ENCODE assay signal across 10 mouse cellular contexts in the genomic region with DNA sequence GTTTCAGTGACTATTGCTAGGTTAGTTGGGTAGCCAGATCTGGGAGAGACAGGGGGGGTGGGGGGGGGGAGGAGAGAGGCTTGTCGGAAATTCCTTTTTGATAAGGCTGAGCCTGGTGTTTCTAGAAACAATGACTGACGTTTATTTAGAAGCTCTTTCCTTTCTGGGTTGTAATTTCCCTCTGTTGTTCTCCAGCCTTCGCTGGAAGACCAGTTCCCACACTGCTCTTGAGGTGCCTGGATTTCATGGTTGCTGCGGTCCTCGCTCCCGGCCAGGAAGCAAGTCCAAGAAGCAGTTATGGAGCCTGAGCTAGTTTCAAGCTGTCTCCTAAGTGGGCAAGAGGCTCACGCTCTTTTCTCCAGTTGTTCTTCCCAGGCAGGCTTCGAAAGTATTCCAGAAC. TPM values are rescaled to one million over a fixed set of nuclear protein-coding genes. Genes with fewer than 3 reads are reported as not detected.
DNase-seq lines count a peak whose midpoint lies in the region; ATAC-seq and TF ChIP-seq lines count a peak whose summit lies in the region.
"Had no signal": no experiment of that assay in that cellular context is flagged by ENCODE, and none has a peak within 500 bp of the region (broad histone marks: within the 10 kb centered on the region; RNA-seq: fewer than 3 reads in every experiment).

No protein-coding gene starts in this region.

- H3K9me3 ChIP-seq in liver, embryonic 11.5 days (ENCODE audit: control insufficient read depth, low read length), result no peaks in the 10 kb centered on the region
- no peaks in the 10 kb centered on the region for H3K9me3 ChIP-seq in liver, postnatal 0 days (ENCODE audit: low read length)
- 0 out of 2 replicates have a peak, but pooled peaks cover 5% of the 10 kb centered on the region for H3K9me3 ChIP-seq in heart, postnatal 0 days (replicated peaks; ENCODE audit: control insufficient read depth, low read length)
- H3K9me3 ChIP-seq in liver, embryonic 15.5 days (replicated peaks), result no peaks in the 10 kb centered on the region
- H3K9me3 ChIP-seq in neural tube, embryonic 12.5 days, result peaks cover 7% of the 10 kb centered on the region; the same call in 1 of the 2 replicates

- peaks cover 15% of the 10 kb centered on the region for H3K4me1 ChIP-seq in liver, embryonic 11.5 days (replicated peaks; ENCODE audit: control insufficient read depth, insufficient read depth, low read length)
- peaks cover 9% of the 10 kb centered on the region for H3K4me1 ChIP-seq in liver, postnatal 0 days (ENCODE audit: insufficient read depth)
- H3K4me1 ChIP-seq in heart, postnatal 0 days (ENCODE audit: control insufficient read depth, insufficient read depth), result peaks cover 7% of the 10 kb centered on the region
- peaks cover 22% of the 10 kb centered on the region for H3K4me1 ChIP-seq in liver, embryonic 15.5 days (replicated peaks)
- H3K4me1 ChIP-seq in neural tube, embryonic 12.5 days, result peaks cover 38% of the 10 kb centered on the region

- H3K36me3 ChIP-seq in liver, embryonic 11.5 days (ENCODE audit: control insufficient read depth, insufficient read depth, low read length), result no peaks in the 10 kb centered on the region
- H3K36me3 ChIP-seq in liver, postnatal 0 days (replicated peaks; ENCODE audit: insufficient read depth, low read length), result no peaks in the 10 kb centered on the region
- H3K36me3 ChIP-seq in heart, postnatal 0 days (replicated peaks; ENCODE audit: control insufficient read depth, insufficient read depth, low read length), result no peaks in the 10 kb centered on the region
- no peaks in the 10 kb centered on the region for H3K36me3 ChIP-seq in liver, embryonic 15.5 days (replicated peaks)
- H3K36me3 ChIP-seq in neural tube, embryonic 12.5 days, result no peaks in the 10 kb centered on the region

- TF ChIP-seq CTCF in liver, postnatal 0 days (IDR thresholded peaks at IDR 0.05; ENCODE audit: low read depth), result no peak
- TF ChIP-seq CTCF in heart, postnatal 0 days (IDR thresholded peaks at IDR 0.05; ENCODE audit: low read depth), result no peak
- no peak for TF ChIP-seq CTCF in layer of hippocampus, adult 2 months (conservative IDR thresholded peaks at IDR 0.05)

- H3K4me2 ChIP-seq in liver, embryonic 11.5 days, result peak overlapping the region; percentile 94
- no peak overlapping the region for H3K4me2 ChIP-seq in liver, postnatal 0 days (ENCODE audit: low read depth, low read length)
- peak overlapping the region; percentile 88 for H3K4me2 ChIP-seq in heart, postnatal 0 days (ENCODE audit: low read depth, low read length)
- 0 out of 2 replicates have a peak overlapping the region, but pooled peaks have one; percentile 69 for H3K4me2 ChIP-seq in liver, embryonic 15.5 days
- peak overlapping the region; percentile 88 for H3K4me2 ChIP-seq in neural tube, embryonic 12.5 days (replicated peaks)

- peaks cover 53% of the 10 kb centered on the region for H3K27me3 ChIP-seq in liver, embryonic 11.5 days (replicated peaks; ENCODE audit: control insufficient read depth, insufficient read depth, low read length)
- H3K27me3 ChIP-seq in liver, postnatal 0 days (ENCODE audit: insufficient read depth, low read length), result peaks cover 47% of the 10 kb centered on the region
- peaks cover 33% of the 10 kb centered on the region for H3K27me3 ChIP-seq in heart, postnatal 0 days (ENCODE audit: control insufficient read depth, insufficient read depth, low read length)
- peaks cover 76% of the 10 kb centered on the region for H3K27me3 ChIP-seq in liver, embryonic 15.5 days
- peaks cover 30% of the 10 kb centered on the region for H3K27me3 ChIP-seq in neural tube, embryonic 12.5 days (replicated peaks)

- no peak overlapping the region for H3K9ac ChIP-seq in liver, embryonic 11.5 days (ENCODE audit: low read depth, low read length)
- no peak overlapping the region for H3K9ac ChIP-seq in liver, postnatal 0 days (replicated peaks)
- no peak overlapping the region for H3K9ac ChIP-seq in heart, postnatal 0 days (replicated peaks; ENCODE audit: low read depth, low read length)
- H3K9ac ChIP-seq in liver, embryonic 15.5 days, result no peak overlapping the region
- no peak overlapping the region for H3K9ac ChIP-seq in neural tube, embryonic 12.5 days

- 25% methylated on average over 8 of the region's 8 CpGs for WGBS in liver, embryonic 11.5 days
- WGBS in liver, postnatal 0 days (ENCODE audit: insufficient replicate concordance), result 31% methylated on average over 8 of the region's 8 CpGs
- 33% methylated on average over 8 of the region's 8 CpGs for WGBS in heart, postnatal 0 days
- WGBS in liver, embryonic 15.5 days (ENCODE audit: insufficient replicate concordance), result 17% methylated on average over 8 of the region's 8 CpGs
- 40% methylated on average over 8 of the region's 8 CpGs for WGBS in neural tube, embryonic 12.5 days

- H3K27ac ChIP-seq in liver, embryonic 11.5 days (ENCODE audit: low read depth, low read length), result no peak overlapping the region
- H3K27ac ChIP-seq in liver, postnatal 0 days (ENCODE audit: low read depth), result no peak overlapping the region
- peak overlapping the region; percentile 50 for H3K27ac ChIP-seq in heart, postnatal 0 days (ENCODE audit: low read depth)
- no peak overlapping the region for H3K27ac ChIP-seq in liver, embryonic 15.5 days (replicated peaks)
- H3K27ac ChIP-seq in neural tube, embryonic 12.5 days, result no peak overlapping the region
- no peak overlapping the region for H3K27ac ChIP-seq in layer of hippocampus, adult 2 months

- no peak for DNase-seq in liver, embryonic 11.5 days (ENCODE audit: low spot score)
- no peak for DNase-seq in liver, postnatal 0 days
- no peak for DNase-seq in heart, postnatal 0 days (ENCODE audit: low spot score)
- no peak for DNase-seq in cerebellum, adult 11 months
- DNase-seq in layer of hippocampus, adult 2 months (ENCODE audit: low spot score in 2 of 2), result no peak
- DNase-seq in layer of hippocampus, adult 9-10 months (ENCODE audit: low spot score), result no peak
- DNase-seq: kidney, adult 2 months; spleen, adult 18-20 months had no signal

- H3K4me3 ChIP-seq in liver, embryonic 11.5 days (ENCODE audit: low read depth, low read length), result no peak overlapping the region; the same call in 1 of the 2 replicates
- H3K4me3 ChIP-seq in liver, postnatal 0 days (ENCODE audit: low read depth, low read length), result no peak overlapping the region
- H3K4me3 ChIP-seq in heart, postnatal 0 days (ENCODE audit: low read depth, low read length), result peak overlapping the region; percentile 58
- no peak overlapping the region for H3K4me3 ChIP-seq in liver, embryonic 15.5 days (replicated peaks)
- H3K4me3 ChIP-seq in neural tube, embryonic 12.5 days, result no peak overlapping the region
- H3K4me3 ChIP-seq in layer of hippocampus, adult 2 months, result no peak overlapping the region

- ATAC-seq in liver, embryonic 11.5 days (replicated peaks; ENCODE audit: low FRiP score), result no peak
- no peak for ATAC-seq in liver, postnatal 0 days
- no peak for ATAC-seq in heart, postnatal 0 days (ENCODE audit: insufficient read depth, low read depth)
- no peak for ATAC-seq in liver, embryonic 15.5 days (ENCODE audit: insufficient read depth)
- no peak for ATAC-seq in neural tube, embryonic 12.5 days (ENCODE audit: low FRiP score, low read depth)

- TF ChIP-seq EP300 in liver, postnatal 0 days (IDR thresholded peaks at IDR 0.05; ENCODE audit: low read depth), result no peak
- TF ChIP-seq EP300 in heart, postnatal 0 days (IDR thresholded peaks at IDR 0.05; ENCODE audit: low read depth), result no peak

RNA-seq across cellular contexts. Expression of a gene that starts 1.0 kb away (rescaled TPM):
- polyA plus RNA-seq in liver, embryonic 11.5 days (2014; fragmentation: Nextera tagmentation; extraction: Ambion mirVana), result 2.0 and 3.3 TPM in 2 replicates
- 0.38 and 0.50 TPM in 2 replicates for polyA plus RNA-seq in liver, postnatal 0 days (2015; fragmentation: Nextera tagmentation; extraction: Ambion mirVana)
- 0.19 and 1.0 TPM in 2 replicates for total RNA-seq in heart, postnatal 0 days (2014; rRNA removed; ENCODE audit: low replicate concordance)
- 1.2 and 1.7 TPM in 2 replicates for polyA plus RNA-seq in heart, postnatal 0 days (2015; fragmentation: Nextera tagmentation; extraction: Ambion mirVana)
- 0.46 and 0.69 TPM in 2 replicates for polyA plus RNA-seq in liver, embryonic 15.5 days (2015; fragmentation: Nextera tagmentation; extraction: Ambion mirVana)
- 13.8 and 18.8 TPM in 2 replicates for polyA plus RNA-seq in neural tube, embryonic 12.5 days (2016; fragmentation: Nextera tagmentation; extraction: Ambion mirVana)
- 10 to 100 TPM; 20.8 to 21.3 TPM for total RNA-seq in layer of hippocampus, adult 2 months (2021)
